Mouse (Mus musculus) heart, embryonic 12.5 days (tissue): ENCODE measurements around the gene Crocc. TPM values are rescaled to one million over a fixed set of nuclear protein-coding genes. Genes with fewer than 3 reads are reported as not detected.
A peak's percentile ranks its signal among the peaks of the same experiment; 100 is the strongest.

Experiments used
- ATAC-seq: fragments of 200-750 bp; cut with Nextera tagmentation; 2 replicates; pipeline ENCODE4 v1.8.0; 2017; ENCODE audit warnings: moderate TSS enrichment, moderate library complexity; ENCODE audit not compliant: insufficient number of reproducible peaks, low FRiP score
- H3K27ac ChIP-seq: fragments of 300-500 bp; sonication (generic); 2 replicates; pipeline ENCODE4 v1.5.1; 2016; ENCODE audit warnings: mild to moderate bottlenecking, moderate library complexity; ENCODE audit not compliant: poor library complexity, severe bottlenecking
- H3K27me3 ChIP-seq: fragments of 300-500 bp; sonication (generic); replicated peaks from 2 replicates; pipeline ENCODE4 v1.6.1; 2016; ENCODE audit warnings: mild to moderate bottlenecking, moderate library complexity
- H3K36me3 ChIP-seq: fragments of 300-500 bp; sonication (generic); 2 replicates; pipeline ENCODE4 v1.6.1; 2016; ENCODE audit warnings: mild to moderate bottlenecking, moderate library complexity
- H3K4me1 ChIP-seq: fragments of 300-500 bp; sonication (generic); replicated peaks from 2 replicates; pipeline ENCODE4 v1.6.1; 2016; ENCODE audit warnings: mild to moderate bottlenecking
- H3K4me2 ChIP-seq: fragments of 300-500 bp; sonication (generic); 2 replicates; pipeline ENCODE4 v1.6.1; 2016; ENCODE audit warnings: mild to moderate bottlenecking, moderate library complexity
- H3K4me3 ChIP-seq: fragments of 300-500 bp; sonication (generic); 2 replicates; pipeline ENCODE4 v1.5.1; 2016; ENCODE audit warnings: mild to moderate bottlenecking
- H3K9ac ChIP-seq: fragments of 300-500 bp; sonication (generic); 2 replicates; pipeline ENCODE4 v1.6.1; 2016; ENCODE audit warnings: mild to moderate bottlenecking, moderate library complexity
- H3K9me3 ChIP-seq: fragments of 300-500 bp; sonication (generic); replicated peaks from 2 replicates; pipeline ENCODE4 v1.6.1; 2016; ENCODE audit warnings: mild to moderate bottlenecking, moderate library complexity
- WGBS: fragments of 180-500 bp; shearing (Covaris S2); methylation state at CpG from one replicate; pipeline ENCODE4 v1.1.7; 2016; 5-methylcytosine and 5-hydroxymethylcytosine counted together
- polyA plus RNA-seq: library from polyadenylated mRNA; unstranded; fragments of >200 nt; fragmentation: Nextera tagmentation; extraction: Ambion mirVana; gene quantifications from 2 replicates; pipeline ENCODE4 v1.2.1, GENCODE M21; 2016

Gene Crocc
- polyA plus RNA-seq, result 6.3 and 6.7 TPM in 2 replicates

DNA sequence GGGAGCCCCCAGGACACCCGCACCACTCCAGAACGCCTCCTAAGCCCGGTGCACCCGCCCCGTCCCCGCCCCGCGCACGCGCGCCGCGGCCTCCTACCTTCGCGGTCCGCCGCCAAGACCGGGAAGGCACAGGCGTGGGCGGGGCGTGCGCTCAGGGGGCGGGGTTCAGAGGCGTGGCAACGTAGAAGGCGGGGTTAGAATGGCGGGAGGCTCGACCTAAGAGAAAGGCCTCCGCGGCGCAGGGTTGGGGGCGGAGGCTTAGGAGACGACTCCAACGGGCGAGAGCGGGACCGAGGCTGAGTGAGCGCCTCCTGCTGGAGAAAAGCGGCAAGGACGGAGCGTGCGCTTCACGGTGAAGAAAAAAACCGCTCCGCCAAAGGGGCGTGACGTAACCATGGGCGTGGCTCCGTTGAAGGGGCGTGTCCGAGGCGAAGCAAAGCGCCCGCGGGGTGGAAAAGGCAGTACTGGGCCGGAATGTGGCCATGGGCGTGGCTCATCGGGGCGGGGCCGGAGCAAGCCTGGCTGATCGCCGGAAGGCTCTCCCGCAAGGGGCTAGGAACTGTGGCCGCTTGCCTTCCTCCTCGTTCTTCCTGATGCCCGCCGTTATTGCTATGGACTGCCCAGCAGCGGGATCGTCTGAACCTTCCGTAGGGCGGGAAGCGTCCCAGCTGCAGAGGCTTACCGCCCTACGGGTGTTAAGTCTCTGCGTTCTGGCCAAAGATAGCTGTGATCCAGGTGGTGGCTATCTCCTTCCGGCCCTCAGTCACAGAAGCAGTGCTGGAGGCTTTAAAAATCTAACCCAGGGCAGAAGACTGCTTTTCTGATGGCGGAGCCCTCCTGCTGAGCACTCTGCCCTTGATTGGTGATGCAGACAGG, at the start of gene Crocc:
Gene Crocc, minus strand, starts transcription at position 125 of the 876 bp plus-strand sequence.
- no peaks in the 10 kb centered on the region for H3K9me3 ChIP-seq
- H3K4me1 ChIP-seq, result peaks cover 9% of the 10 kb centered on the region
- peak within 1 kb of the TSS; percentile 86 for H3K4me2 ChIP-seq
- peak within 1 kb of the TSS; percentile 89 for H3K9ac ChIP-seq
- peaks cover 17% of the 10 kb centered on the region for H3K36me3 ChIP-seq
- ATAC-seq, result peak; percentile 95
- peak within 1 kb of the TSS; percentile 91 for H3K27ac ChIP-seq
- WGBS, result under 1% methylated on average over 77 of the region's 77 CpGs
- H3K4me3 ChIP-seq, result peak within 1 kb of the TSS; percentile 71
- H3K27me3 ChIP-seq, result no peaks in the 10 kb centered on the region

DNA sequence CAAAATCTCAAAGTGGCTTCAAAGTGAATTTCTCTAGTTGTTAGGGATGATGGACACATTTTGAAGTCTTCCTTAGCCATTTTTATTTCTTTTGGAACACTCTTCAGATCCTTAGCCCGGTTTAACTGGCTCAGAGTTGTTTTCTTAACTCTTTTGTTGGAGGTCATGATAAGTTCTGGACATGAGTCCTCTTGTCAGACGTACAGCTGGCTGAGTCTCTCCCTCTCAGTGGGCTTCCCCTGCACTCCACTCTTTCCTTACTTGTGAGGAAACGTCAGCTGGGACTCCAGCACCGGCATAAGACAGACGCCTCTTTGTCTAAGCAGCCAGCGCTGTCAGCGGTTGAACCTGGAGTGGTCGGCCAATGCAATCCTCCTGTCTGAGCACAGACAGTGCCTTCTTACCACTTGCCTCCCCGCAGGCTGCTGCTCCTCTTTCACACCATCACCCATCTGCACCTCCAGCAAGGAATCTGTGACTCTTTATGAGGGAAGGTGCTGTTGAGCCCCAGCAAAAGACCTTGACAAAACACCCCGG, 47.9 kb upstream of the Crocc start:
- Histone ChIP-seq H3K27ac (peak overlapping the region; percentile 56), H3K27me3 (0 out of 2 replicates have a peak, but pooled peaks cover 6% of the 10 kb centered on the region), H3K4me2 (no peak overlapping the region), H3K4me3 (no peak overlapping the region), H3K9ac (no peak overlapping the region), H3K9me3 (0 out of 2 replicates have a peak, but pooled peaks cover 4% of the 10 kb centered on the region), H3K36me3 (peaks cover 33% of the 10 kb centered on the region), H3K4me1 (peaks cover 15% of the 10 kb centered on the region)
- 16% methylated on average over 10 of the region's 10 CpGs for WGBS
- ATAC-seq, result 0 out of 2 replicates have a peak, but pooled peaks have one; percentile 30

DNA sequence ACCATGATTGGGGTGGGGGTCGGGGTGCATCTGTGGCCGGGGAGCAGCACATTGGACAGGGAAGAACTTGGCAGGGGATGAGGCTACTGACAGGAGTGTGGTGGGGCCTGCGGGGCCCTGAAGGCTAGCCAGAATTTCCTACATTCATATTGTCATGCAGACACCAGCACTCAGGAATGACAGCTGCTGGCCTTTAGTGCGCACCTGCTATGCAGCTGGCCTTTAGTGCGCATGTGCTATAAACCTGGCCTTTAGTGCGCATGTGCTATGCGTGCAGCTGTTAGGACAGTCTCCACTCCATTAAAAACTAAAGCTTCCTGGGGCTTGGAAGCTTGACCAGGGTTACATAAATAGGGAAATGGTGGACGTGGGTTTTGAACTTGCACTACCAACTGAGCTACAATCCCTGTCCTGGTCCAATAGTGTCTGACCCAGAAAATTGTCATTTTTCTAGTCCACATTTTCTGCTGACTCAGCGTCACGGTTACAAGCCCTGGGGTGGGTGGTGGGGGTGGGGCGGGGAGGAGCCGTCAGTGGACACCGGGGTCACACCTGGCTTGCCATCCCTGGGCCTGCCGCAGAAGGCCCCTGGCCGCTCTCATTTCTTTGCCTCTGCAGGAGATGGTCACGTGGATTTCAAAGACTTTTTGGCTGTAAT, 46.3 kb upstream of the Crocc start:
- H3K4me3 ChIP-seq, result no peak overlapping the region
- H3K9ac ChIP-seq, result no peak overlapping the region
- ATAC-seq, result no peak
- H3K9me3 ChIP-seq, result 0 out of 2 replicates have a peak, but pooled peaks cover 4% of the 10 kb centered on the region
- H3K4me2 ChIP-seq, result no peak overlapping the region
- H3K27ac ChIP-seq, result no peak overlapping the region
- 81% methylated on average over 16 of the region's 16 CpGs for WGBS
- peaks cover 15% of the 10 kb centered on the region for H3K4me1 ChIP-seq
- H3K36me3 ChIP-seq, result peaks cover 16% of the 10 kb centered on the region
- H3K27me3 ChIP-seq, result 0 out of 2 replicates have a peak, but pooled peaks cover 6% of the 10 kb centered on the region

DNA sequence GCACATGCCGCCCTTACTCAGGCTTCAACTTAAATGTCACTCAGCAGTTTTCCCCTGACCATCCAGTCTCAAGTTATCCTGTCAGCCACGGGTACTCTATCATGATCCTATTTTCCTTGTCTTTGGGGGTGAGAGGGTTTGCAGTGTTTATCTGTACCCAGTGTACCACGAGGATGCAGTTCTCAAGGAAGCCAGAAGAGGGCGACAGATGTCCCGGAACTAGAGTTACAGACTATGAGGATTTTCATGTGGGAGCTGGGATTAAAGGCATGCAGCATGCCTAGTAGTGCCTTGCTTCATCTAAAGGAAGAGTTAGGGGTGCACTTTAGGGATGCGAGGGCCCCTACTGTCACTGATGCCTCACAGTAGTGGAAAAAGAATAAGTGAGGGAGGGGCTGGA, 41.5 kb upstream of the Crocc start:
- no peak overlapping the region for H3K4me2 ChIP-seq
- no peak overlapping the region for H3K9ac ChIP-seq
- H3K9me3 ChIP-seq, result no peaks in the 10 kb centered on the region
- no peak for ATAC-seq
- 0 out of 2 replicates have a peak, but pooled peaks cover 6% of the 10 kb centered on the region for H3K27me3 ChIP-seq
- no peak overlapping the region for H3K4me3 ChIP-seq
- WGBS, result 61% methylated on average over 6 of the region's 6 CpGs
- H3K4me1 ChIP-seq, result peaks cover 7% of the 10 kb centered on the region
- H3K36me3 ChIP-seq, result no peaks in the 10 kb centered on the region
- no peak overlapping the region for H3K27ac ChIP-seq

DNA sequence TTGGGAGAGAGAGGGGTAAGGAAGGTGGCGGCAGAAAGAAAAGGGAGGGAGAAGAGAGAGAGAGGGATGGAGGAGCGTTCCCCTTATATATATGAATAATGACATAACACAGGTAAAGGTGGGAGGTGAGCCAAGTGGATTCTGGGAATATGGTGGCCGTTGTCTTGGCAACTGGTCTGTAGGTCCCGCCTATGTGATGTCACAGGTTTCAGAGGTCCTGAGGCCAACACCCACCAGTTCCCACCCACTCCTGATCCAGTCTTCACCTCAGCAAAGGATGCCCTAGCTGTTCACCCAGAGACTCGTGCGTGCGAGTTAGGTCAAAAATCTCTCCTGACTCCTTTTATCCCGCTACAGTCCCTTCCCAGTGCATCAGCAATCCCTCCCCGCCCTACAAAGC, 40.9 kb upstream of the Crocc start:
- H3K4me1 ChIP-seq, result peaks cover 10% of the 10 kb centered on the region
- H3K27me3 ChIP-seq, result 0 out of 2 replicates have a peak, but pooled peaks cover 6% of the 10 kb centered on the region
- H3K4me3 ChIP-seq, result no peak overlapping the region
- 84% methylated on average over 9 of the region's 9 CpGs for WGBS
- no peak overlapping the region for H3K4me2 ChIP-seq
- no peaks in the 10 kb centered on the region for H3K36me3 ChIP-seq
- no peak overlapping the region for H3K27ac ChIP-seq
- H3K9ac ChIP-seq, result no peak overlapping the region
- no peak for ATAC-seq
- H3K9me3 ChIP-seq, result no peaks in the 10 kb centered on the region

DNA sequence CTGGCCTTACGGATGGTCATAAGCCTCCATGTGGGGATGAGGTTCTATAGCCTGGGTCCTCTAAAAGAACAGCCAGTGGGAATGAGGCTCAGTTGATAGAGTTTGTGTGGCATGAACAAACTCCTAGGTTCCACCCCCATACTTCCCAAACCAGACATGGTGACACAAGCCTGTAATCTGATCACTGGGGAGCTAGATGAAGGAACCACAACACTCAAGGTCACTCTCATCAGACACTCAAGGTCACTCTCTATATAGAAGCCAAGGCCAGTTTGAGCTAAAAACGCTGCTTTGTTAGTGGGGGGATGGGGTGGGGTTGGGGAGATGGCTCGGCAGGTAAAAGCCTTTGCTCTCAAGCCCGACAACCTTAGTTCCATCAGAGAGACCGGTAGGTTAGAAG, 39.6 kb upstream of the Crocc start:
- H3K4me2 ChIP-seq, result no peak overlapping the region
- no peaks in the 10 kb centered on the region for H3K9me3 ChIP-seq
- H3K9ac ChIP-seq, result no peak overlapping the region
- ATAC-seq, result no peak
- no peak overlapping the region for H3K4me3 ChIP-seq
- WGBS, result 59% methylated on average over 5 of the region's 5 CpGs
- no peaks in the 10 kb centered on the region for H3K36me3 ChIP-seq
- H3K27ac ChIP-seq, result no peak overlapping the region
- peaks cover 10% of the 10 kb centered on the region for H3K4me1 ChIP-seq
- H3K27me3 ChIP-seq, result 0 out of 2 replicates have a peak, but pooled peaks cover 6% of the 10 kb centered on the region

DNA sequence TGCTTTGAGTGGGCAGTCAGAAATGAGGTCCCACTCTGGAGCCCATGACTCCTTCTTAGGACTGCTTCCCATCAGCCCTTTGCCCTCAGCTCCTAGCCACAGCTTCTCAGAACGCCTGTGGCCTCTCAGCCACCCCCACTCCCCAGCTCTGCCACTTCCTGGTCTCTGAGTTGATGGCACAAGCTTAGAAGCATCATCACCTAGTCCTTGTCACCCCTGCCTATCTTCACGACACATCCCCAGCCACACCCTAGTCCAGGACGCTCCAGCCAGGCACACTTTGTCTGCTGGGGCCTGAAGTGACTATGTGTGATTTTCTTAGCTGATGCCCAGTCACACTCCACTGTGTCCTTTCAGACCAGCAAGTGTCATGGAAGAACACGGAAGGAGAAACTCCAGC, 38.6 kb upstream of the Crocc start:
- 49% methylated on average over 4 of the region's 4 CpGs for WGBS
- H3K36me3 ChIP-seq, result no peaks in the 10 kb centered on the region
- no peak for ATAC-seq
- H3K4me1 ChIP-seq, result peaks cover 10% of the 10 kb centered on the region
- no peak overlapping the region for H3K27ac ChIP-seq
- H3K4me2 ChIP-seq, result no peak overlapping the region
- no peak overlapping the region for H3K4me3 ChIP-seq
- H3K27me3 ChIP-seq, result 0 out of 2 replicates have a peak, but pooled peaks cover 5% of the 10 kb centered on the region
- H3K9ac ChIP-seq, result no peak overlapping the region
- H3K9me3 ChIP-seq, result no peaks in the 10 kb centered on the region

DNA sequence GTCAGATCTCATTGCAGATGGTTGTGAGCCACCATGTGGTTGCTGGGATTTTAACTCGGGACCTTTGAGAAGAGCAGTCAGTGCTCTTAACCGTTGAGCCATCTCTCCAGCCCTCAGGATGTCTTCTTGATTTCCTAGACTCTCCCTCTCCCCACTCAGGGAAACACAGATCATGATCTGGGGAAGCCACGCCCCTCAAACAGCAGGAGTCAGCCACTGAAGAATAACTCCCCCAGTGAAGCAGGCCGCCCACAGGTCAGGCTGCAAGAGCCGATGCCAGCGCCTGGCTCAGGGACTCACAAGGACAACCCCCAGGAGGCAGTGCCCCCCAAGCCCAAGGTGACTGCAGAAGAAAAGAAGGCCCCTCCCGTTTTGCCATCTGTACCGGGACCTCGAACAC, 36.4 kb upstream of the Crocc start:
- no peak for ATAC-seq
- Histone ChIP-seq H3K27ac (no peak overlapping the region), H3K4me3 (no peak overlapping the region), H3K4me1 (peaks cover 10% of the 10 kb centered on the region), H3K4me2 (no peak overlapping the region), H3K36me3 (no peaks in the 10 kb centered on the region), H3K27me3 (no peaks in the 10 kb centered on the region), H3K9me3 (no peaks in the 10 kb centered on the region), H3K9ac (no peak overlapping the region)
- 35% methylated on average over 9 of the region's 9 CpGs for WGBS

DNA sequence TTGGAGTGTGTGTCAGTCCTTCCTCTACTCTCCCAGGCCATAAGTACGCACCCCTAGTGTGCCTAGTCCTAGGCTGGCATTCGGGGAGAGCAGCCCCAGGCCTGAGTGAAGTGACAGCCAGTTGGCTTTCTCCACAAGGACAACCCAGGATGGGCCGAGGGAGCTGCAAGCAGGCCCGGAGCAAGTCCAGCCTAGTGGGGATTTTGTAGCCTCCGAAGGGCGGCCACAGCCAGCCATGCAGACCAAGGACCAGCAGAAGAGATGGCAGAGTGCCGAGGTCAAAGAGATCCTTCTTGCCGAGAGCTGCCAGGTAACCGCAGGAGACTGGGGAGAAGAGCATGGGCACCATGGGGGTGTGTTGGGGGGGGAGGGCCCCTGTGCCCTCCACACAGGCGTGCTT, 34.7 kb upstream of the Crocc start:
- no peaks in the 10 kb centered on the region for H3K36me3 ChIP-seq
- H3K27ac ChIP-seq, result no peak overlapping the region
- WGBS, result 75% methylated on average over 10 of the region's 10 CpGs
- H3K9ac ChIP-seq, result no peak overlapping the region
- ATAC-seq, result no peak
- no peaks in the 10 kb centered on the region for H3K9me3 ChIP-seq
- no peaks in the 10 kb centered on the region for H3K27me3 ChIP-seq
- peaks cover 8% of the 10 kb centered on the region for H3K4me1 ChIP-seq
- no peak overlapping the region for H3K4me2 ChIP-seq
- H3K4me3 ChIP-seq, result no peak overlapping the region

DNA sequence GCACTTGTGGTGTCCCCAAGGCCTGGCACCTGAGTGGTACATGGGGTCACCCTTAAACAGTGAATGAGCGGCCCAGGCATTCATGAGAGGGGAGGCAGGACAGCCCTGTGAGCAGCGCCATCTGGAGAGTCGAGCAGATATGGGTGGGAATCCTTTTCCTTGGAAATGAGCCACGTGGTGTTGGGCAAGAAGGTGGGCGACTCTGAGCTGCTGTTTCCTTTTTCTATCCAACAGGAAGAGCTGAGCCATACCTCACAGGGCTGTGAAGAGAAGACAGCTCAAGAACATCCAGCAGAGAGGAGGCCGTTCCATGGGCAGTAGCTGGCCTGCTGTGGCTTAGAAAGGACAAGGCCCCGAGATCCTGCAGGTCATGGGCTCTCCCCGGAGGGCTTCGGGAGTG, 28.4 kb upstream of the Crocc start:
- no peak overlapping the region for H3K4me2 ChIP-seq
- H3K9me3 ChIP-seq, result no peaks in the 10 kb centered on the region
- no peaks in the 10 kb centered on the region for H3K36me3 ChIP-seq
- no peak overlapping the region for H3K27ac ChIP-seq
- H3K27me3 ChIP-seq, result no peaks in the 10 kb centered on the region
- WGBS, result 72% methylated on average over 9 of the region's 9 CpGs
- no peak overlapping the region for H3K9ac ChIP-seq
- no peak for ATAC-seq
- no peak overlapping the region for H3K4me3 ChIP-seq
- no peaks in the 10 kb centered on the region for H3K4me1 ChIP-seq

DNA sequence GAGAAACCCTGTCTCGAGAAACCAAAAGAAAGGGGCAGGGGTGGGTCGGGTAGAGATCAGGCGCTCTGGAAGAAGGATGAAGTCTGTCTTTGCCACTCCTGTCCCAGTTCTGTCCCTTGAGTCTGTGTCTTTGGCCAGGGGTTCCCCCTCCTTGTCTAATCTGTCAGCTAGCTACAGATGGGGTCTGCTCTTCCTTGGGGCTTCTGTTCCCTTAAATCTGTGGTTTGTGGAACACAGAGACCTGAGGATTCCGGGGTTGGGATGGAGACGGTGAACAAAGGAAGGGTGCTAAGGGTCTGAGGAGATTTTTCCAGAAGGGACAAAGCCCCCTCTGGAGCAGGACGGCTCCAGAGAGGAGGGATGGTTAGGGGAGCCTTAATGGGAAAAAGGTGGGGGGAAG, 27.7 kb upstream of the Crocc start, which contains the start of gene Spata21:
Gene Spata21, plus strand, starts transcription at position 301 of the 400 bp plus-strand sequence.
- Histone ChIP-seq H3K9ac (no peak within 1 kb of the TSS), H3K27me3 (no peaks in the 10 kb centered on the region), H3K4me2 (no peak within 1 kb of the TSS), H3K4me3 (no peak within 1 kb of the TSS), H3K4me1 (no peaks in the 10 kb centered on the region), H3K9me3 (no peaks in the 10 kb centered on the region), H3K27ac (no peak within 1 kb of the TSS), H3K36me3 (no peaks in the 10 kb centered on the region)
- 70% methylated on average over 6 of the region's 6 CpGs for WGBS
- ATAC-seq, result no peak
